Mouse (Mus musculus): Measurements from ENCODE around the gene Cd101.
A peak's percentile ranks its signal among the peaks of the same experiment; 100 is the strongest.

The Cd101 gene

GRCm38 (mm10) chr3:101044686-101045085, 15.3 kb upstream of the Cd101 start:
- no peak for DNase-seq (ENCODE audit: low read depth, low spot score)

- DNase-seq (ENCODE audit: low read depth, low spot score) = no peak
Observed at GRCm38 (mm10) chr3:101041997-101042396, 12.6 kb upstream of the Cd101 start.

- DNase-seq (ENCODE audit: low read depth, low spot score) = no peak
Observed at GRCm38 (mm10) chr3:101037984-101038545, 8.7 kb upstream of the Cd101 start.

- DNase-seq (ENCODE audit: low read depth, low spot score) = peak; percentile 45
Observed at GRCm38 (mm10) chr3:101036001-101036400, 6.6 kb upstream of the Cd101 start.

GRCm38 (mm10) chr3:101034509-101034908, 5.2 kb upstream of the Cd101 start:
- DNase-seq (ENCODE audit: low read depth, low spot score) = no peak

- no peak for DNase-seq (ENCODE audit: low read depth, low spot score)
Observed at GRCm38 (mm10) chr3:101033644-101034043, 4.3 kb upstream of the Cd101 start.

GRCm38 (mm10) chr3:101031456-101032142, 2.2 kb upstream of the Cd101 start:
- DNase-seq (ENCODE audit: low read depth, low spot score) = no peak

GRCm38 (mm10) chr3:101030630-101031029, 1.3 kb upstream of the Cd101 start:
- DNase-seq (ENCODE audit: low read depth, low spot score) = no peak

GRCm38 (mm10) chr3:101026741-101027140, 2.6 kb downstream of the Cd101 start:
- DNase-seq (ENCODE audit: low read depth, low spot score) = no peak

- DNase-seq (ENCODE audit: low read depth, low spot score) = no peak
Observed at GRCm38 (mm10) chr3:101022967-101023366, 6.4 kb downstream of the Cd101 start.

GRCm38 (mm10) chr3:101021481-101022051, 7.8 kb downstream of the Cd101 start:
- DNase-seq (ENCODE audit: low read depth, low spot score) = no peak

GRCm38 (mm10) chr3:101021073-101021472, 8.3 kb downstream of the Cd101 start:
- no peak for DNase-seq (ENCODE audit: low read depth, low spot score)

- DNase-seq (ENCODE audit: low read depth, low spot score) = no peak
Observed at GRCm38 (mm10) chr3:101018494-101018893, 10.9 kb downstream of the Cd101 start.

GRCm38 (mm10) chr3:101016050-101016449, 13.3 kb downstream of the Cd101 start:
- no peak for DNase-seq (ENCODE audit: low read depth, low spot score)

GRCm38 (mm10) chr3:101015254-101015653, 14.1 kb downstream of the Cd101 start:
- DNase-seq (ENCODE audit: low read depth, low spot score) = no peak

- no peak for DNase-seq (ENCODE audit: low read depth, low spot score)
Observed at GRCm38 (mm10) chr3:101013536-101013935, 15.8 kb downstream of the Cd101 start.

- no peak for DNase-seq (ENCODE audit: low read depth, low spot score)
Observed at GRCm38 (mm10) chr3:101013005-101013404, 16.4 kb downstream of the Cd101 start.

GRCm38 (mm10) chr3:101012597-101012996, 16.8 kb downstream of the Cd101 start:
- no peak for DNase-seq (ENCODE audit: low read depth, low spot score)

- peak; percentile 43 for DNase-seq (ENCODE audit: low read depth, low spot score)
Observed at GRCm38 (mm10) chr3:101012131-101012571, 17.2 kb downstream of the Cd101 start.

GRCm38 (mm10) chr3:101011203-101011600, 18.2 kb downstream of the Cd101 start:
- DNase-seq (ENCODE audit: low read depth, low spot score) = no peak

- DNase-seq (ENCODE audit: low read depth, low spot score) = no peak
Observed at GRCm38 (mm10) chr3:101010589-101011202, 18.7 kb downstream of the Cd101 start.

GRCm38 (mm10) chr3:101007112-101007782, 22.1 kb downstream of the Cd101 start:
- no peak for DNase-seq (ENCODE audit: low read depth, low spot score)
